Mouse (Mus musculus): ENCODE data around the gene Trpc4ap.

DNA sequence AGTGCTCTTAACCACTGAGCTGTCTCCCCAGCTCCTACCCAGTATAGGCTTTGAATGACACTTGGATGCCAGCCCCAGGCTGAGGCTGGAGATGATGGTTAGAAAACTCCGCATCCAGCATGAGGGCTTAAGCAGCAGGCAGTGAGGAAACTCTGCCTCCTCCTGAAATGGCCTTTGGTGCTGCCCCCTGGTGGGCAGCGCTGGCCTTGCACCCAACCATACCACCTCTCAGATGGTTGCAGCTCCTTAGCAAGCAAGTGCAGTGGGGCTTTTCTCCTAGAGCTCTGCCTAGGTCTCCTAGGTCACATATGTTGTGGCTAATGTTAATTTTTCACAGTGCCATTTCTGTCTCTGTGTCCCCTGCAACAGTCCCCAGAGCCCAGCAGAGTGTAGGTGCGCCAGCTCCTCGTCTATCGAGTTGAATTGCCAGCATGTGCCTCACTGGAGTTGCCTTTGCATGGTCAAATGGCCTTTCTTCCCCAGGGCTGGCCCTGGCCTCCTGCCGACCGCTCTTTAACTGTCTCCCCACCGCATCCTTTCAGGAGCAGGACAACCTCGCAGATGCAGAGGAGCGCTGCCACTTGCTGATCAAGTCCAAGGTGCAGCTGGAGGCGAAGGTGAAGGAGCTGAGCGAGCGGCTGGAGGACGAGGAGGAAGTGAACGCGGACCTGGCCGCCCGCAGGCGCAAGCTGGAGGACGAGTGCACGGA lies 65.0 kb downstream of the Trpc4ap start:
- TF ChIP-seq CTCF (IDR thresholded peaks at IDR 0.05; ENCODE audit: insufficient read depth, low read depth, low read length) (peak; percentile 89), POLR2A (IDR thresholded peaks at IDR 0.05; ENCODE audit: insufficient read depth, low read depth, low read length) (no peak)
